Mouse (Mus musculus): ENCODE measurements around the gene Egf. TPM values are rescaled to one million over a fixed set of nuclear protein-coding genes. Genes with fewer than 3 reads are reported as not detected.
"Not testable (repeated sequence)": the region's sequence is repeated elsewhere in the genome, so short reads cannot be mapped to it uniquely, and the experiment has no call there.

Egf gene
- polyA plus RNA-seq, 1 experiment from 2014 or later, result 1.4 TPM

GRCm38 (mm10) chr3:129781435-129781834 is 26.3 kb upstream of the Egf start:
- Histone ChIP-seq H3K4me1 (ENCODE audit: insufficient read depth) (no peaks in the 10 kb centered on the region), H3K9me3 (ENCODE audit: low read depth, low read length) (no peaks in the 10 kb centered on the region), H3K4me2 (no peak overlapping the region), H3K36me3 (ENCODE audit: insufficient read depth) (no peaks in the 10 kb centered on the region), H3K27me3 (ENCODE audit: insufficient read depth, low read length) (no peaks in the 10 kb centered on the region), H3K4me3 (ENCODE audit: low read depth, low read length) (no peak overlapping the region), H3K9ac (no peak overlapping the region), H3K27ac (ENCODE audit: low read depth) (no peak overlapping the region)
- TF ChIP-seq CTCF (IDR thresholded peaks at IDR 0.05; ENCODE audit: low read depth), result no peak
- no peak for ATAC-seq (ENCODE audit: insufficient read depth)
- WGBS, result 40% methylated on average over 10 of the region's 10 CpGs
- DNase-seq, result no peak

DNA sequence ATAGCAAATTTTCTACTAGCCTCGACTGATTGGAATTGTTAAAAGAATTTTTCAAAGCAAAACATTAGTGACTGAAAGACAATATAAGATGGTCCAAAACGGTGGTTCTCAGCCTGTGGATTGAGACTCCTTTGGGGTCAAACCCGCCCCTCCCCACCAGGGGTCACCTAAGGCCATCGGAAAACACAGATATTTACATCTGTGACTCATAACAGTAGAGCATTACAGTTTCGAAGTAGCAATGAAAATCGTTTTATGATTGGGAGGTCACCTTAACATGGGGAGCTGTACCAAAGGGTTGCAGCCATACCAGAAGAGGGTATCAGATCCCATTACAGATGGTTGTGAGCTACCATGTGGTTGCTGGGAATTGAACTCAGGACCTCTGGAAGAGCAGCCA is 16.1 kb upstream of the Egf start:
- no peak for TF ChIP-seq CTCF (IDR thresholded peaks at IDR 0.05; ENCODE audit: low read depth)
- Histone ChIP-seq H3K4me3 (ENCODE audit: low read depth, low read length) (no peak overlapping the region), H3K27ac (ENCODE audit: low read depth) (no peak overlapping the region), H3K9me3 (ENCODE audit: low read depth, low read length) (no peaks in the 10 kb centered on the region), H3K27me3 (ENCODE audit: insufficient read depth, low read length) (no peaks in the 10 kb centered on the region), H3K4me2 (no peak overlapping the region), H3K36me3 (ENCODE audit: insufficient read depth) (no peaks in the 10 kb centered on the region), H3K4me1 (ENCODE audit: insufficient read depth) (no peaks in the 10 kb centered on the region), H3K9ac (no peak overlapping the region)
- DNase-seq, result no peak
- 79% methylated on average over 6 of the region's 6 CpGs for WGBS
- no peak for ATAC-seq (ENCODE audit: insufficient read depth)

DNA sequence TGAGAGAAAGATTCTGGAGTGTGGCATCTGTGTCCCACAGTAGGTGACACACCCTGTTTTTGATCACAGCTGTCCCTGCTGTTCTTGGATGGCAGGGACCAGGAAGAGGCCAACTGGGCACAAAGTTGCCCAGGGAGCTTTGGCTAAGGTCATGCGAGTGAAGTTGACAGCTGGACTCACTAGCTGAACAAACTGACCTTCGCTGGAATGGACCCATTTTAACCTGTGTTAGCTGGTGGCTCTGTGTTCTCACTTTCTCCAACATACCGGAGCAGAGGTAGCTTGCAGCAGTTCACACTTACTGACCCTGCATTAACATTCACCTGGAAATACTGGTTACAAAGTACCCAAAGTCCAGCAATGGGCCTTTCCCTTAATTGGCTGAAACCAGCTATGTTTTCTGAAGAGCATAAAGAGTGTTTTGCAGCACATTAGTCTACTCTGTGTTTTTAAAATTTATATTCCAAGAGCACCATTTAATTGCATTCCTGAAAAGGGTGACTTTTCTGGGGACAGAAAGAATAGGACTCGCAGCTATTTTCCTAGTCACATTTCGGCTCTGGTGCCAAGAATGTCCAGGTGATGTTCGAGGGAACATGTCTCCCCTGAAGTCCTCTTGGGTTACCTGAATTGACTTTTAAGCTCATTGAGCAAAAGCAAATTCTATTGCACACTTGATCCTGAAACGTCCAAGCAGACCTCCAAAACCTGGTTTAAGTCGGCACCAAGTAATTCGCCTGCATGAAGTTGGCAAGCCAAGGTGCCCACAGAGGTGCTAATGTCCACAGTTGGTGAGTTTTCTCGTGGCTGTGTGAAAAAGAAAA is 12.1 kb upstream of the Egf start:
- TF ChIP-seq CTCF (IDR thresholded peaks at IDR 0.05; ENCODE audit: low read depth), result no peak

DNA sequence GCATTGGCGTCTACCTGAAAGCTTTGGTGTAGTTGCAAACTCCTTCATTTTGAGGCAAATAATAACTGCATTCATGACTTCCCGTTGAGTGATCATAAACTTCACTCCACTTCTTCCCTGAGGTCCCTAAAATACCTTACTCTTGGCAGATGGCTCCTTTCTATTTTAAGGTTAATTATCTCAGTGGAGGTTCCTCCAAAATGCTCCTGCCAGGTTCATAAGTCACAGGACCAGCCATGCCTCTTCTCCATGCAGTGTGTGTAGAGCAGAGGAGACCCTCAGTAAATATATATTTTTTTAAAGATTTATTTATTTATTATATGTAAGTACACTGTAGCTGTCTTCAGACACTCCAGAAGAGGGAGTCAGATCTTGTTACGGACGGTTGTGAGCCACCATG is 11.0 kb upstream of the Egf start:
- Histone ChIP-seq H3K9me3 (ENCODE audit: low read depth, low read length) (no peaks in the 10 kb centered on the region), H3K27ac (ENCODE audit: low read depth) (no peak overlapping the region), H3K36me3 (ENCODE audit: insufficient read depth) (no peaks in the 10 kb centered on the region), H3K4me2 (no peak overlapping the region), H3K4me1 (ENCODE audit: insufficient read depth) (no peaks in the 10 kb centered on the region), H3K9ac (no peak overlapping the region), H3K27me3 (ENCODE audit: insufficient read depth, low read length) (no peaks in the 10 kb centered on the region), H3K4me3 (ENCODE audit: low read depth, low read length) (no peak overlapping the region)
- 83% methylated on average over 4 of the region's 4 CpGs for WGBS
- no peak for TF ChIP-seq CTCF (IDR thresholded peaks at IDR 0.05; ENCODE audit: low read depth)
- DNase-seq (no peak), ATAC-seq (ENCODE audit: insufficient read depth) (no peak)

More for the DNA sequence above, 12.1 kb upstream of the Egf start:
- H3K27me3 ChIP-seq (ENCODE audit: insufficient read depth, low read length), result no peaks in the 10 kb centered on the region
- no peak overlapping the region for H3K4me2 ChIP-seq
- H3K4me1 ChIP-seq (ENCODE audit: insufficient read depth), result no peaks in the 10 kb centered on the region
- H3K4me3 ChIP-seq (ENCODE audit: low read depth, low read length), result no peak overlapping the region
- 83% methylated on average over 10 of the region's 10 CpGs for WGBS
- H3K27ac ChIP-seq (ENCODE audit: low read depth), result no peak overlapping the region
- H3K9ac ChIP-seq, result no peak overlapping the region
- no peaks in the 10 kb centered on the region for H3K9me3 ChIP-seq (ENCODE audit: low read depth, low read length)
- DNase-seq, result no peak
- H3K36me3 ChIP-seq (ENCODE audit: insufficient read depth), result no peaks in the 10 kb centered on the region
- no peak for ATAC-seq (ENCODE audit: insufficient read depth)

- not testable (repeated sequence) for H3K27me3 ChIP-seq (ENCODE audit: insufficient read depth, low read length); H3K4me2 ChIP-seq; DNase-seq; H3K4me3 ChIP-seq (ENCODE audit: low read depth, low read length); H3K9me3 ChIP-seq (ENCODE audit: low read depth, low read length); H3K27ac ChIP-seq (ENCODE audit: low read depth); H3K4me1 ChIP-seq (ENCODE audit: insufficient read depth); H3K36me3 ChIP-seq (ENCODE audit: insufficient read depth); H3K9ac ChIP-seq; ATAC-seq (ENCODE audit: insufficient read depth)
- 95% methylated on average over 1 of the region's 1 CpGs for WGBS
Measured at GRCm38 (mm10) chr3:129757599-129757998, 2.5 kb upstream of the Egf start.

DNA sequence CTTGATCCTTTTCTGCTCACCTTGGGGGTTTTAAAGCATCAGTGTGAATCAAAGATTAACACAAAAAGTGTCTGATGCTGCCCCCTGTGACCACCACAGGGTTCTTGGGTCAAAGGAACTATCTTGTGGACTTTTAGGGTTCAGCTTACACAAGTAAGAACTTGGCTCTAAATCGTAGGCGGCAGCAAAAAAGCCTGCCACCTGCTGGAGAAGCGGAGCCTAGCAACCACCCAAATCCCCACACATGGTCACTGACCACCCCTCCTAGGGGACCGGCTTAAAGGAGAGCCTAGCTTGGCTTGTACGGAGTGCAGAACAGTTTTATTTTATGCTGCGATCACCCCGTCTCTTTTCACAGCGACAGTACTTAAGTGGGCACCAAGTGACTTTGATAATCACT is 10.3 kb downstream of the Egf start:
- ATAC-seq (ENCODE audit: insufficient read depth), result peak; percentile 31; the same call in 1 of the 2 replicates
- DNase-seq, result peak; percentile 68
- Histone ChIP-seq H3K4me1 (ENCODE audit: insufficient read depth) (no peaks in the 10 kb centered on the region), H3K9ac (no peak overlapping the region), H3K9me3 (ENCODE audit: low read depth, low read length) (no peaks in the 10 kb centered on the region), H3K27me3 (ENCODE audit: insufficient read depth, low read length) (no peaks in the 10 kb centered on the region), H3K4me3 (ENCODE audit: low read depth, low read length) (no peak overlapping the region), H3K4me2 (no peak overlapping the region), H3K36me3 (ENCODE audit: insufficient read depth) (no peaks in the 10 kb centered on the region), H3K27ac (ENCODE audit: low read depth) (no peak overlapping the region)
- TF ChIP-seq CTCF (IDR thresholded peaks at IDR 0.05; ENCODE audit: low read depth), result peak; percentile 74
- WGBS, result 47% methylated on average over 8 of the region's 8 CpGs

DNA sequence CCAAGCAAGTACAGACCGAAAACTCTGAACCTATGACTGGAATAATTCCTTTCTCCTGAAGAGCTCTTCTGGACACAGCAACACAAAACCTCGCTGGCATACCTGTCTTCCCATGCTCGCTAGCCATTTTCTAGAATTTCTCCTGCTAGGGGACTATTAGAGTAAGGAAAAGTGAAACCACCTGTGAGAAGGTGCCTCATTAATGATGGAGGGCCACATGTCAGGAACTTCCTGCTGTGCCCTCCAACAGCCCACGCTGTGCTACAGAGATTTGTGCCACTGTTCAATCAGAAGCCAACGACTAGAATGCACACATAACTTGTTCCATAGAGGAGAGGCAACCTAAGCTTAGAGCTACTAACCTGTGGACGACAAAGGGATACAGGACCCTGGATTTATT is 12.3 kb downstream of the Egf start:
- WGBS, result 66% methylated on average over 6 of the region's 6 CpGs
- Histone ChIP-seq H3K36me3 (ENCODE audit: insufficient read depth) (no peaks in the 10 kb centered on the region), H3K27ac (ENCODE audit: low read depth) (no peak overlapping the region), H3K4me3 (ENCODE audit: low read depth, low read length) (no peak overlapping the region), H3K27me3 (ENCODE audit: insufficient read depth, low read length) (no peaks in the 10 kb centered on the region), H3K4me1 (ENCODE audit: insufficient read depth) (no peaks in the 10 kb centered on the region), H3K9ac (no peak overlapping the region), H3K4me2 (no peak overlapping the region), H3K9me3 (ENCODE audit: low read depth, low read length) (no peaks in the 10 kb centered on the region)
- TF ChIP-seq CTCF (IDR thresholded peaks at IDR 0.05; ENCODE audit: low read depth), result no peak
- ATAC-seq (ENCODE audit: insufficient read depth) (no peak), DNase-seq (no peak)

Measured in lung, embryonic 14.5 days (tissue).